Mouse (Mus musculus): ENCODE data around the gene Ttc7b. TPM values are rescaled to one million over a fixed set of nuclear protein-coding genes. Genes with fewer than 3 reads are reported as not detected.

Gene Ttc7b
- polyA plus RNA-seq (2015; fragmentation: Nextera tagmentation; extraction: Ambion mirVana): 1.0 and 2.0 TPM in 2 replicates

DNA sequence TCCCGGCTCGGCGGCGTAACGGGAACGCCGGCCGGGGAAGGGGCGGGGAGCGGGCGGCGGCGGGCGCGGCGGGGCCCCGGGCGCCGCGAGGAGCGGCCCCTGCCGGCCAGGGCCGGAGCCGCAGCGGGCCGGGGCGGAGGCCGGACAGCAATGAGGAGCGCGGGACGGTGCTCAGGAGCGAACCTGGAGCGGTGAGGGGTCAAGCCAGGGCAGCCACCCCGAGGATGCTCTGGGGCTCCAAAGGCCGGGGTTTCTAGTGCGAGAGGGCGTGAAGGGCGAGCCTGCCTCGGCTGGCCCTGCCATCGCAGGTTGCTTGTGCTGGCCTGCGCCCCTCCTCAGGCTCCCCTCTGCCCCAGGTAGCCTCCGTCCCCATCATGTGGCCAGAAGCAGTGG, at the start of gene Ttc7b:
TSS of gene Ttc7b (minus strand) at position 33 of the 393 bp plus-strand sequence.
- Histone ChIP-seq H3K4me1 (replicated peaks) (peaks cover 17% of the 10 kb centered on the region; the same call in 1 of the 2 replicates), H3K9ac (peak within 1 kb of the TSS; percentile 64), H3K4me2 (peak within 1 kb of the TSS; percentile 79), H3K36me3 (replicated peaks) (no peaks in the 10 kb centered on the region), H3K27me3 (peaks cover 32% of the 10 kb centered on the region), H3K9me3 (replicated peaks) (no peaks in the 10 kb centered on the region), H3K4me3 (replicated peaks) (peak within 1 kb of the TSS; percentile 65), H3K27ac (replicated peaks) (no peak within 1 kb of the TSS)
- peak; percentile 63 for ATAC-seq (ENCODE audit: insufficient read depth)
- WGBS (ENCODE audit: insufficient replicate concordance): 4% methylated on average over 41 of the region's 42 CpGs

DNA sequence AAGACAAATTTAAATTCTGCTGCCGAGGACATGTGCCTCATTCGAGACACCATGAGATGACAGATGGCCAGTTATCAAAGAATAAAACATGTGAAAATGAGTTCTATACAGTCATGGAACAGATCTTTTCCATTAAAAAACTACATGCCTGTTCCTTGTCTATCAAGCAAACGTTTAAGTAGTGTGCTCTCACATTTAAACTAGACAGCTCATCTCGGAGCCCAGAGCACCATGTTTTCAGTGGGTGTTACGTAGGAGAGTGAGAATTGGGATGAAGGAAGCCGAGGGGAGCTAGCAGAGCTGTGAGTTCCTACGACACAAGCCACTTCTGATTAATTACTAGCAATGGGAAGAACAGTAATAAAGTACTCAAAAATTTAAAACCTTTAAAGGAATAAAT, 48.2 kb upstream of the Ttc7b start:
- no peak overlapping the region for H3K9ac ChIP-seq
- H3K4me1 ChIP-seq (replicated peaks): no peaks in the 10 kb centered on the region
- no peak overlapping the region for H3K4me3 ChIP-seq (replicated peaks)
- no peak overlapping the region for H3K27ac ChIP-seq (replicated peaks)
- H3K4me2 ChIP-seq: no peak overlapping the region
- H3K9me3 ChIP-seq (replicated peaks): no peaks in the 10 kb centered on the region
- WGBS (ENCODE audit: insufficient replicate concordance): 71% methylated on average over 7 of the region's 7 CpGs
- H3K36me3 ChIP-seq (replicated peaks): no peaks in the 10 kb centered on the region; the same call in 1 of the 2 replicates
- no peaks in the 10 kb centered on the region for H3K27me3 ChIP-seq
- no peak for ATAC-seq (ENCODE audit: insufficient read depth)

DNA sequence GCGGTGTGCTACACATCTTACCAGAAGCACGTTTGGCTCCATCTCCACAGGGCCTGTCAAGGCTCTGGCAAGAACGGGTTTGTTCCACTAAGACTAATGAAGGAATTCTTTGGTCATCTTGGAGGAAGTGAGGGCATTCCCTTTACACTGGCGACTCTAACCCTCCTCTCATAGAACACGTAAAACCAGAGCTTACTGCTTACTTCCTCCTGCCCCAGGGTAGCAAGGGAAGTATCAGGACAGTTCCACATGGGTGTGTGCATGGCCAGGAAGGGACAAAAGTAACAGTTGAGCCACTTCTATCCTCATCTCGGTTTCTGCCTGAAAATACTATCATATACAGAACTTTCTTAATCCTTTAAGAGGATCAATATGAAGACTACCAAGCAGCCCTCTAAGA, 47.5 kb upstream of the Ttc7b start:
- Histone ChIP-seq H3K36me3 (replicated peaks) (no peaks in the 10 kb centered on the region; the same call in 1 of the 2 replicates), H3K9me3 (replicated peaks) (no peaks in the 10 kb centered on the region), H3K27me3 (no peaks in the 10 kb centered on the region), H3K9ac (no peak overlapping the region), H3K4me2 (no peak overlapping the region), H3K27ac (replicated peaks) (no peak overlapping the region), H3K4me1 (replicated peaks) (no peaks in the 10 kb centered on the region), H3K4me3 (replicated peaks) (no peak overlapping the region)
- WGBS (ENCODE audit: insufficient replicate concordance): 53% methylated on average over 6 of the region's 6 CpGs
- ATAC-seq (ENCODE audit: insufficient read depth): no peak

DNA sequence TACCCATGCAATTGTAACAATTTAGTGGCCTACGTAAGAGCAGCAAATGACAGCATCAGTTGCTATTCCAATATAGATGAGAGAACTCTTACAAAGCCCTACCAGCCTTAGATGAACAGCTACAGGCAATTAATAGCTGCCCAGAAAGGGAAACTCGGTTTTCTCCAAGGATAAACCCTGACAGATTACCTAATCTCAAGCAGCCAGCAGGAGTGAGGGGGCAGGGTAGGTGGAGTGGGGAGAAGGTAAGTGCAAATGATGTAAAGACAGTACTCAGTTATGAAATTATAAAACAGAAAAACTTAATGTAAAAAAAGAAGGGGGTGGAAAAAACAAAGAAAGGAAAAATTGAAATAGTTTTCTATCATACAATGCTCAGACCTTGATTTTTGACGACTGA, 47.0 kb upstream of the Ttc7b start:
- no peaks in the 10 kb centered on the region; the same call in 1 of the 2 replicates for H3K36me3 ChIP-seq (replicated peaks)
- H3K4me3 ChIP-seq (replicated peaks): no peak overlapping the region
- H3K27me3 ChIP-seq: no peaks in the 10 kb centered on the region
- H3K9me3 ChIP-seq (replicated peaks): no peaks in the 10 kb centered on the region
- no peak overlapping the region for H3K4me2 ChIP-seq
- WGBS (ENCODE audit: insufficient replicate concordance): 54% methylated on average over 3 of the region's 3 CpGs
- H3K9ac ChIP-seq: no peak overlapping the region
- no peaks in the 10 kb centered on the region for H3K4me1 ChIP-seq (replicated peaks)
- no peak overlapping the region for H3K27ac ChIP-seq (replicated peaks)
- no peak for ATAC-seq (ENCODE audit: insufficient read depth)

DNA sequence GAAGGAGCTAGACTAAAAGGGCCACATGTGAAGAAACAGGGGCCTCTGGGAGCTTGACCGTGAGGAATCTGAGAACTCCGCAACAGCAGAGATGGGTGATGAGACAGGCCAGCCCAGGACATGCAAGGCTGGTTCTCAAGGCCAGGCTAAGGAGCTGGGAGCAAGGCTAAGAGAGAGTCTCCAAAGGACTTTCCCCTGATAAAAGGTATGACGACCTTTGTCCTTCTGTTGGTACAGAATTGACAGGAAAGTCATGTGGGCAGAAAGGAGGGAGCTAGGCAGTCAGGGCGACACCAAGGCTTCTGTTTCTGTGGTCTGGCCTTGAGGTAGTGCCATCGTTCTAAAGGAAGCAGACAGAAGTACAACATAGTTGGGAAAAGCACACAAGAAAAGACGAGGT, 33.0 kb upstream of the Ttc7b start:
- ATAC-seq (ENCODE audit: insufficient read depth): no peak
- Histone ChIP-seq H3K36me3 (replicated peaks) (peaks cover 5% of the 10 kb centered on the region; the same call in 1 of the 2 replicates), H3K4me1 (replicated peaks) (no peaks in the 10 kb centered on the region), H3K9me3 (replicated peaks) (no peaks in the 10 kb centered on the region), H3K4me2 (no peak overlapping the region), H3K27ac (replicated peaks) (no peak overlapping the region), H3K9ac (no peak overlapping the region), H3K4me3 (replicated peaks) (no peak overlapping the region), H3K27me3 (no peaks in the 10 kb centered on the region)
- 72% methylated on average over 6 of the region's 6 CpGs for WGBS (ENCODE audit: insufficient replicate concordance)

DNA sequence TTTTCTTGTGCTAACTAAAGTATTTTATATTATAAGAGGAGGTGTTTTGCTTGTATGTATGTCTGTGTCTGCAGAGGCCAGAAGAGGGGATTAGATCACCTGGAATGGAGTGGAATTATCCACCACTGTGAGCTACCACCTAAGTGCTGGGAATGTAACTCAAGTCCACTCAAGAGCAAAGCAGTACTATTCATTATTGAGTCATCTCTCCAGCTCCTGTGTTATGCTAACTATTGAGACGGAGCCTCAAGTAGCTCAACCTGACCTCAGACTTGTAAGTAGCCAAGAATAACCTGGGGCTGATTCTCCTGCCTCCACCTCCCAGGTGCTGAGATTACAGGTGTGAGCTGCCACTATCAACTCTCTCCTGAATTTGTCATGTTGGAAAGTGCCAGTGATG, 31.3 kb upstream of the Ttc7b start:
- peaks cover 5% of the 10 kb centered on the region; the same call in 1 of the 2 replicates for H3K36me3 ChIP-seq (replicated peaks)
- WGBS (ENCODE audit: insufficient replicate concordance): 66% methylated on average over 1 of the region's 1 CpGs
- no peaks in the 10 kb centered on the region for H3K4me1 ChIP-seq (replicated peaks)
- no peaks in the 10 kb centered on the region for H3K27me3 ChIP-seq
- no peak overlapping the region for H3K27ac ChIP-seq (replicated peaks)
- H3K9ac ChIP-seq: no peak overlapping the region
- ATAC-seq (ENCODE audit: insufficient read depth): no peak
- H3K4me2 ChIP-seq: no peak overlapping the region
- no peaks in the 10 kb centered on the region for H3K9me3 ChIP-seq (replicated peaks)
- no peak overlapping the region for H3K4me3 ChIP-seq (replicated peaks)

DNA sequence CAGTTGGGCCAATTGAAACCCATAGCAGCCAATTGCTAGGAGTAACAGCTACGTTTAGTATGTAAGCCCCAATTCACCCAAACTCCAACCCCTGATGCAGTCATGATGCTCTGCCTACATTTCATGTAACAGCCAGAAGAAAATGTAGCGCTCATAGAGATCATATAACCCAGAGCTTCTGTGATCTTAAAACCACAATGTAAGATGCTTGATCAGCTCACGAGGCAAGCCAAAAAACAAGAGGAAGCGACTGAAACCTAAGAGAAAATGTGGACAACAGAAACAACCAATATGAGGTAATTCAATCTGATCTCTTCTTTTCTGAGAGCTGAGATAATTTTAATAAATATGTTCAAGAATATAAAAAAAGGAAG, 23.6 kb upstream of the Ttc7b start:
- no peak overlapping the region for H3K4me2 ChIP-seq
- H3K4me3 ChIP-seq (replicated peaks): no peak overlapping the region
- no peak overlapping the region for H3K27ac ChIP-seq (replicated peaks)
- WGBS (ENCODE audit: insufficient replicate concordance): 61% methylated on average over 4 of the region's 4 CpGs
- no peaks in the 10 kb centered on the region for H3K27me3 ChIP-seq
- H3K9me3 ChIP-seq (replicated peaks): no peaks in the 10 kb centered on the region
- no peak overlapping the region for H3K9ac ChIP-seq
- no peak for ATAC-seq (ENCODE audit: insufficient read depth)
- no peaks in the 10 kb centered on the region for H3K36me3 ChIP-seq (replicated peaks)
- no peaks in the 10 kb centered on the region for H3K4me1 ChIP-seq (replicated peaks)

DNA sequence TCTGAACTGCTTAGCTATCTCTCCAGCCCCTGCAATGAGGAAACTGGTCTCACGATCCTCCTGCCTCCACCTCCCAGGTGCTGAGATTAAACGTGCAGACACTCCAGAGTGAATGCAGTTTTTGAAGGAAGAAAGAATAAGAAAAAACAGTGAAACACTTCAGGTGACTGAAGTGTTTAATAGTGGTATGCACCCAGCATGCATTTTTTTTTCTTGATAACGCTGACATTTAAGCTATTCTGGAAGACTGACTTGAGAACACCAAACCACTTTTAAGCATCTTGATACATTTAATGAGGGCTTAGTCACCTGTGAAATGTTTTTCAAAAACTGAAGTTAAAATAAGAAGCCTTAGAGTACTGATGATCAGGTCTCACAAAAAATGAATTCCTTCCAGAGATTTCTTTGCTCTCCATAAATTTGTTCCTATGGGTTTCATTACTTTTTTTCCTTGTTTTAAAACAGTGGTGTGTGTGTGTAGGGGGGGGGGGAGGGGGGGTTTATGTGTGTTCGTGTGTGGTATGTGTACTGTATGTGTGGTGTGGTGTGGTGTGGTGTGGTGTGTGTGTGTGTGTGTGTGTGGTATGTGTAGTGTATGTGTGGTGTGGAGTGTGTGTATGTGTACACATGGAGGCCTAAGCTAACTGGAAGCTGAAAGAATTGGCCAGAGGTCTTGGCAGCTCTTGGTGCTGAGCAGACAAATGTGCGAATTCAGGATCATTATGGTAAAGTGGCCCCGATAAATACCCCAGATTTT, 23.0 kb upstream of the Ttc7b start:
- Histone ChIP-seq H3K9ac (no peak overlapping the region), H3K27me3 (no peaks in the 10 kb centered on the region), H3K9me3 (replicated peaks) (no peaks in the 10 kb centered on the region), H3K36me3 (replicated peaks) (no peaks in the 10 kb centered on the region), H3K4me3 (replicated peaks) (no peak overlapping the region), H3K4me1 (replicated peaks) (no peaks in the 10 kb centered on the region), H3K27ac (replicated peaks) (no peak overlapping the region), H3K4me2 (no peak overlapping the region)
- WGBS (ENCODE audit: insufficient replicate concordance): 66% methylated on average over 6 of the region's 6 CpGs
- ATAC-seq (ENCODE audit: insufficient read depth): no peak

DNA sequence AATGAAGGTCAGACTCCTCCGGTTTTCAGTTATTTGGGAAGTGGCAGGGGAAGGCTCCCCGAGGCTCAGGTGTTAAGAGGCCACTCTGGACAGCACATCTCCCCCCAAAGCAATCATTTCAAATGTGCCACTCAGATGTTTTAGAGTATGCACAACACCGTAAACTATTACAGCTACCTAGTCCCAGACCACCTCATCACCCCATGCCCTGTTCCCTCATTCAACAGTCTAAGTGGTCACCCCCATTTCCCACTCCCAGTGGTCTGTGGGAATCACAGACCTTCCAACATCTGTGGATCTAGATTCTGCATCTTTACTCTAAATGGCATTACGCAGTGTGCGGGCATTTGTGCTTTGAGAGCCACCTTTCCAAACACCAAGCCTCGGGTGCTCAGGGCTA, 21.9 kb upstream of the Ttc7b start:
- Histone ChIP-seq H3K27ac (replicated peaks) (no peak overlapping the region), H3K9me3 (replicated peaks) (no peaks in the 10 kb centered on the region), H3K4me1 (replicated peaks) (no peaks in the 10 kb centered on the region), H3K4me3 (replicated peaks) (no peak overlapping the region), H3K9ac (no peak overlapping the region), H3K36me3 (replicated peaks) (no peaks in the 10 kb centered on the region), H3K27me3 (no peaks in the 10 kb centered on the region), H3K4me2 (no peak overlapping the region)
- ATAC-seq (ENCODE audit: insufficient read depth): no peak
- 71% methylated on average over 6 of the region's 6 CpGs for WGBS (ENCODE audit: insufficient replicate concordance)

DNA sequence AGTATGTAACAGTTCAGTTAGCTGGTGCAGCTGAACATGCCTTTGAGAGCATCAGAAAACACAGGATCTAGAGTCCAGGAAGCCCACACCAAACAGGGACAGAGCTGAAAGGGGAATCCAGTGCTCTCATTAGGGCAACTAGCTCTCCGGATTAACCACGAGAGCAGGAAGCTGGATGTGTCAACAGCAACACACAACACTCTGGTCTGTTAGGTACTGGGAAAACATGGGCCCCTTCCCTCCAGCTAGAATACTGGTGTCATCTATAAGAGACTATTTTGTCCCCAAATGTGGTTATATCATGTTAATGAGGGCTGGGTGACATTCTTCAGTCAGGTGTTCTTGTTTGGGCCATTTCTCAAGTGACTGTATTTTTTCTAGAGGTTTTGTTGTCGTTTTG, 21.4 kb upstream of the Ttc7b start:
- ATAC-seq (ENCODE audit: insufficient read depth): no peak
- H3K27ac ChIP-seq (replicated peaks): no peak overlapping the region
- no peak overlapping the region for H3K4me3 ChIP-seq (replicated peaks)
- no peaks in the 10 kb centered on the region for H3K4me1 ChIP-seq (replicated peaks)
- WGBS (ENCODE audit: insufficient replicate concordance): 23% methylated on average over 3 of the region's 3 CpGs
- no peaks in the 10 kb centered on the region for H3K27me3 ChIP-seq
- no peak overlapping the region for H3K9ac ChIP-seq
- no peaks in the 10 kb centered on the region for H3K9me3 ChIP-seq (replicated peaks)
- no peak overlapping the region for H3K4me2 ChIP-seq
- no peaks in the 10 kb centered on the region for H3K36me3 ChIP-seq (replicated peaks)

DNA sequence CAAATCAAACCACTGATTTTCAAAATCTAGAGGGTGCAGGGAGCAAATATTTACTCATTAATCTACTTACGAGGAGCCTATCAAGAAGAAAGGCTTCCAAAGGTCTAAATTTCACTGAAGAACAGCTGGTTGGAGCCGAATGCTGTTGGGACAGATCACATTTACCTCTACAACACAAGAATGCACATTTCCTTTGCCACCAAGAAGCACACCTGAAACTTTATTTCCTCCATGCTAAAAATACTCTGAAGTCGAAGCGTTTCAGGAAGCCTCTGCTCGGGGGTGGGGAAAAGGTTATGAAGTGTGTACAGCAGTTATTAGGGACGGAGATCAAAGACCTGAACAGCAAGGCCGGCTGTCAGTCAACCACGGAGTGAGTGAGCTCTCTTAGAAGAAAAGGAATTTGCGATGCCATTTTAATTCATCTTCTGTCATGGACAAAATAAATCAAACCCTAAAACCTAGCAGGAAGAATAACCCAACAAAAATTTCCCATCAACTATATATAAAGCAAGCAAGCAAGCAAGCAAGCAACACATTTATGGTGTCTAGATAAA, 18.6 kb upstream of the Ttc7b start:
- Histone ChIP-seq H3K4me3 (replicated peaks) (no peak overlapping the region), H3K4me2 (no peak overlapping the region), H3K9me3 (replicated peaks) (no peaks in the 10 kb centered on the region), H3K27me3 (no peaks in the 10 kb centered on the region), H3K36me3 (replicated peaks) (no peaks in the 10 kb centered on the region), H3K27ac (replicated peaks) (no peak overlapping the region), H3K9ac (no peak overlapping the region), H3K4me1 (replicated peaks) (no peaks in the 10 kb centered on the region)
- WGBS (ENCODE audit: insufficient replicate concordance): 27% methylated on average over 9 of the region's 9 CpGs
- no peak for ATAC-seq (ENCODE audit: insufficient read depth)
